Mouse (Mus musculus): Measurements from ENCODE around the gene Carmil2. TPM values are rescaled to one million over a fixed set of nuclear protein-coding genes. Genes with fewer than 3 reads are reported as not detected.

The Carmil2 gene
- polyA plus RNA-seq, 1 experiment from 2014 or later: 1.4 TPM

DNA sequence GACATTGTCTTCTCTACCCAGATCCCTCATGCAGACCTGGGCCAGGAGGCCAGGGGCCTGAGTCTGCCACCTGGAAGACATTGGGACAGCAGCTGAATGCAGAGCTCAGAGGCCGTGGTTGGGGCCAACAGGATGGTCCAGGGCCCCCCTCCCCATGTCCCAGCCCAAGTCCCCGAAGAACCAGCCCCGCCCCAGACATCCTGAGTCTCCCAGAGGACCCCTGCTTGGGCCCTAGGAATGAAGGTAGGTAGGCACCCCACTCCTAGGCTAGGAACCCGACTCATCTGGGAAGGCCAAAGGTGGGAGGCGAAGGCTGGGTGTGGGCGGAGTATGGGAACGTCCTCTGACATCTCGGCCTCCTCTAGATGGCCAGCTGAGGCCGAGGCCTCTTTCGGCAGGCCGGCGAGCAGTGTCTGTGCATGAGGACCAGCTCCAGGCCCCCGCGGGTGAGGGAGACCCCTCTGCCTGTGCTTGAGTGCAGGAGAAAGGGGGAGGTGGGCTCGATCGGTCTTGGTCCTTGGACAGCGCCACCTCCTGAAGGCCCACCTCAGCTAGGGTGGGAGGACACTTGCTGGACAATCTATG, 11.2 kb downstream of the Carmil2 start:
- 91% methylated on average over 17 of the region's 17 CpGs for WGBS
- H3K4me3 ChIP-seq: no peak overlapping the region
- no peak for ATAC-seq (ENCODE audit: borderline replicate concordance, extremely low read depth, low FRiP score, low TSS enrichment)
- no peak overlapping the region for H3K9ac ChIP-seq
- no peak overlapping the region for H3K27ac ChIP-seq
- peaks cover 8% of the 10 kb centered on the region; the same call in 1 of the 2 replicates for H3K36me3 ChIP-seq
- no peaks in the 10 kb centered on the region; the same call in 1 of the 2 replicates for H3K27me3 ChIP-seq
- no peak overlapping the region for H3K4me2 ChIP-seq
- no peaks in the 10 kb centered on the region for H3K9me3 ChIP-seq
- peaks cover 31% of the 10 kb centered on the region for H3K4me1 ChIP-seq

- H3K4me1 ChIP-seq: peaks cover 27% of the 10 kb centered on the region
- 85% methylated on average over 5 of the region's 5 CpGs for WGBS
- H3K9me3 ChIP-seq: no peaks in the 10 kb centered on the region
- no peak overlapping the region for H3K4me3 ChIP-seq
- no peak overlapping the region for H3K9ac ChIP-seq
- H3K4me2 ChIP-seq: no peak overlapping the region
- H3K27me3 ChIP-seq: no peaks in the 10 kb centered on the region; the same call in 1 of the 2 replicates
- H3K36me3 ChIP-seq: peaks cover 13% of the 10 kb centered on the region
- no peak for ATAC-seq (ENCODE audit: borderline replicate concordance, extremely low read depth, low FRiP score, low TSS enrichment)
- H3K27ac ChIP-seq: no peak overlapping the region
These were observed 12.7 kb downstream of the Carmil2 start for GRCm38 (mm10) chr8:105698734-105699133.

DNA sequence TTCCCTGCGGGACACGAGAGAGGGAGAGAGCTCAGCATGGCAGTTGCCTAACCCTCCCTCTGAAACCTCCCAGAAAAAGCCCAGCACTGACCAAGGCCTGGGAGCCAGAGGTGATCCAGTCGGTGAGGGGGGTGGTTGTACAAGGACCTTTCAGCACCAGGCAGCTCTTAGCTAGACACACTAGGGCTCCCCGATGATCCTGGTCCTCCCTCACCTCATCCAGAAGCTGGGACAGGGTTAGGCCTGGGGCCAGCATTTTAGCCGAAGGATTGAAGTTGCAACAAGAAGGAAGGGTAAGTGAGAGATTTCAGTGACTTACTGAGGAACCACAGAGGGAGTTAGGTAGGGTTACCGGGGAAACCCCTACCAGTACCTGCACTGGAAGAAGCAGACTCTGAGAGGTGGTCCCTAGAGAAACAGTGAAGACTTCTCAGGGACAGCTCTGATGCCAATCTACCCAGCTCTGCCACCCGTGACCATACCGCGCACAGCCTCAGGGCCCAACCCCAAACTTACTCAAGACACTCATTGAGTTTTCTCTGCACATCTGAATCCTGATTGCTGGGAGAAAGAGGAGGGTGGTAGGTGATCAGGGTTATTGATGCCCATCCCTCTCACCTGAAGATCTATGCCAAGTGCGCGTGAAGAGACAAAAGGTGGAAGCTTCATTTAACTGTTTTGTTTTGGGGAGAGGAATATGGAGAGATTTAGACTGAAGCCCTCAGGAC, 13.6 kb downstream of the Carmil2 start:
- H3K27ac ChIP-seq: peak overlapping the region; percentile 96; the same call in 1 of the 2 replicates
- H3K9me3 ChIP-seq: no peaks in the 10 kb centered on the region
- no peak for ATAC-seq (ENCODE audit: borderline replicate concordance, extremely low read depth, low FRiP score, low TSS enrichment)
- peaks cover 15% of the 10 kb centered on the region for H3K36me3 ChIP-seq
- peak overlapping the region; percentile 63 for H3K9ac ChIP-seq
- 86% methylated on average over 11 of the region's 11 CpGs for WGBS
- H3K4me3 ChIP-seq: peak overlapping the region; percentile 83
- H3K27me3 ChIP-seq: no peaks in the 10 kb centered on the region; the same call in 1 of the 2 replicates
- peak overlapping the region; percentile 84 for H3K4me2 ChIP-seq
- H3K4me1 ChIP-seq: peaks cover 18% of the 10 kb centered on the region

DNA sequence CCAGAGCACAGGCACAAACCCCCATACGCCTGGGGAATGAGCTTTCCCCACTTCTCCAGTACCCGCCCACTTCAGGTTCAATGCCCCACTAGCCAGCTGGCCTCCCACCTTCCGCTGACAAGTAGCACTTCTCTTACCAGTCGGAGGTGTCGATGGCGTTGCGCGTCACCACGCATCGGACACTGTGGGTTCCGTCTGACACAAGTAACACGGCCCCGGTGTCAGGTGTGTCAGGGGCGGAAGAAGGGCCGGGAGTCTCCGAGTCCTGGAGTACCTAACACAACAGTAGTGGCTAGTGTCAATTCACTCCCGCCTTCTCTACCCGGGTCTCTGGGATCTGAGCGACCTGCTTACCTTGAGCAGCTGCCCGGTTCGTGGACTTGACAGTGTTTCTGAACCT, 14.5 kb downstream of the Carmil2 start:
- Histone ChIP-seq H3K4me1 (peaks cover 17% of the 10 kb centered on the region), H3K27me3 (no peaks in the 10 kb centered on the region), H3K36me3 (peaks cover 15% of the 10 kb centered on the region), H3K4me3 (peak overlapping the region; percentile 83), H3K4me2 (peak overlapping the region; percentile 84), H3K27ac (peak overlapping the region; percentile 96), H3K9ac (peak overlapping the region; percentile 63), H3K9me3 (no peaks in the 10 kb centered on the region)
- ATAC-seq (ENCODE audit: borderline replicate concordance, extremely low read depth, low FRiP score, low TSS enrichment): peak; percentile 46
- WGBS: under 1% methylated on average over 21 of the region's 21 CpGs

DNA sequence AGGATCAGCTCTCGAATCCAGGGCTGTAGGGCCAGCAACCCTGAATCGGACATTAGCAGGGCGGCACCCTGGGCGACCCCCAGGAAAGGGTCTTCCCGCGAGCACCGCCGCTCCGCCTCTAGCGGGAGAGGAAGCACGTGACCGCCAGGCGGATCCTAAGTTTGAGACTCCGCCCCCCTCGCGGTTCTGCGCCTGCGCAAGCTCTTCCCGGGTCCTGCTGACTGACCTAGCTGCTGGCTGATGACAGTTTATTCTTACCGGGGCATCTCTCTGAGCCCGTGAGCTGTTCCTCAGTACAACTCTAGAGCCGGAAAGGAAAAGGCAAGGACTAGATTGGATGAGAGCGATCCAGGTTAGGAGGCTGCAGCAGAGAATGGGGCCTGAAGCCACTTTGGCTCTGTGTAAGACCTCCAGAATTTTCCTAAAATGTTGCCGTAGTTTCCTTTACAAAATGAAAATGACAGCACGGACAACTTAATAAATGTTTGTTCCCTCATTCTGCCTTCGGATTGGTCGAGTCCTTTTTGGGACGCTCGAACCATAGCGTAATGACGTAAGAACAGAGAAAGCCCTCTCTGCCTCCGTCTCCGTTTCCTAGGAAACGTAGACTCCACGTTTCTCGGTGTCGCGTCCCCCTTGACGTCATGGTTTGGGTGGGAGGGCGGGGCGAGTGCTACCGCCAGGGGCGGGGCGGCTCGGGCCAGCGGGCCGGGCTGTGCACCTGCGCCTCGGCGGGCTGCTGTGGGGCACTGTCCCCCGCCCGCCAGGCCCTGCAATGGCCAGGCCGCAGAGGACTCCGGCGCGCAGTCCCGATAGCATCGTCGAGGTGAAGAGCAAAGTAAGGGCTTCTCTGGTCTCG, 15.1 kb downstream of the Carmil2 start, which contains the start of the genes Acd and Pard6a:
Gene Acd (minus strand): TSS at position 137 of the 859 bp plus-strand sequence.
Gene Pard6a (plus strand): TSS at position 183 of the 859 bp plus-strand sequence.
- Histone ChIP-seq H3K4me1 (peaks cover 18% of the 10 kb centered on the region), H3K27ac (peak within 1 kb of the TSS; percentile 96), H3K9ac (peak within 1 kb of the TSS; percentile 63), H3K9me3 (no peaks in the 10 kb centered on the region), H3K4me3 (peak within 1 kb of the TSS; percentile 83), H3K4me2 (peak within 1 kb of the TSS; percentile 84), H3K27me3 (no peaks in the 10 kb centered on the region), H3K36me3 (peaks cover 15% of the 10 kb centered on the region)
- ATAC-seq (ENCODE audit: borderline replicate concordance, extremely low read depth, low FRiP score, low TSS enrichment): peak; percentile 75
- under 1% methylated on average over 60 of the region's 60 CpGs for WGBS

DNA sequence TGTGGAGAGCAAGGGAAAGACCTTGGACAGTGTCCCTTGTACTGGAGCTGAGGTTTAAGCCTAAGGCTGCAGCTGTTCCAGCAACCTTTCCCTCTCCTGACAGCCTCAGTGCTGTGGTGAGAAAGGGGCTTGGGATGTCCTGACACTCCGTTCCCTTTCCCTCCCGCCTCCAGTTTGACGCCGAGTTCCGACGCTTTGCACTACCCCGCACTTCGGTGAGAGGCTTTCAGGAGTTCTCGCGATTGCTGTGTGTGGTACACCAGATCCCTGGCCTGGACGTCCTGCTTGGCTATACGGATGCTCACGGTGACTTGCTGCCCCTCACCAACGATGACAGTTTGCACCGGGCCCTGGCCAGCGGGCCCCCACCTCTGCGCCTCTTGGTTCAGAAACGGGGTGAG, 15.9 kb downstream of the Carmil2 start:
- Histone ChIP-seq H3K27me3 (no peaks in the 10 kb centered on the region), H3K4me1 (peaks cover 26% of the 10 kb centered on the region), H3K9me3 (no peaks in the 10 kb centered on the region), H3K9ac (peak overlapping the region; percentile 40), H3K36me3 (peaks cover 15% of the 10 kb centered on the region), H3K4me2 (peak overlapping the region; percentile 84), H3K4me3 (peak overlapping the region; percentile 83), H3K27ac (peak overlapping the region; percentile 68; the same call in 1 of the 2 replicates)
- WGBS: 42% methylated on average over 18 of the region's 18 CpGs
- no peak for ATAC-seq (ENCODE audit: borderline replicate concordance, extremely low read depth, low FRiP score, low TSS enrichment)

GRCm38 (mm10) chr8:105702731-105703415, 16.8 kb downstream of the Carmil2 start:
- ATAC-seq (ENCODE audit: borderline replicate concordance, extremely low read depth, low FRiP score, low TSS enrichment): no peak

GRCm38 (mm10) chr8:105704146-105704812, 18.2 kb downstream of the Carmil2 start:
- Histone ChIP-seq H3K9ac (no peak overlapping the region), H3K9me3 (no peaks in the 10 kb centered on the region), H3K4me1 (peaks cover 32% of the 10 kb centered on the region), H3K27ac (no peak overlapping the region), H3K4me2 (no peak overlapping the region), H3K4me3 (no peak overlapping the region), H3K36me3 (peaks cover 7% of the 10 kb centered on the region; the same call in 1 of the 2 replicates), H3K27me3 (no peaks in the 10 kb centered on the region)
- 92% methylated on average over 34 of the region's 34 CpGs for WGBS
- ATAC-seq (ENCODE audit: borderline replicate concordance, extremely low read depth, low FRiP score, low TSS enrichment): no peak

More at GRCm38 (mm10) chr8:105702731-105703415, 16.8 kb downstream of the Carmil2 start:
- Histone ChIP-seq H3K27me3 (no peaks in the 10 kb centered on the region), H3K4me2 (no peak overlapping the region), H3K4me3 (no peak overlapping the region), H3K27ac (no peak overlapping the region), H3K4me1 (peaks cover 32% of the 10 kb centered on the region), H3K9me3 (no peaks in the 10 kb centered on the region), H3K36me3 (peaks cover 15% of the 10 kb centered on the region), H3K9ac (no peak overlapping the region)
- 88% methylated on average over 24 of the region's 24 CpGs for WGBS

GRCm38 (mm10) chr8:105704955-105705354, 18.9 kb downstream of the Carmil2 start:
- ATAC-seq (ENCODE audit: borderline replicate concordance, extremely low read depth, low FRiP score, low TSS enrichment): no peak
- no peak overlapping the region for H3K9ac ChIP-seq
- peaks cover 26% of the 10 kb centered on the region for H3K4me1 ChIP-seq

GRCm38 (mm10) chr8:105706426-105706825, 20.4 kb downstream of the Carmil2 start:
- no peak overlapping the region for H3K27ac ChIP-seq
- no peaks in the 10 kb centered on the region for H3K27me3 ChIP-seq
- peak overlapping the region; percentile 99 for H3K4me2 ChIP-seq
- H3K36me3 ChIP-seq: peaks cover 7% of the 10 kb centered on the region; the same call in 1 of the 2 replicates
- ATAC-seq (ENCODE audit: borderline replicate concordance, extremely low read depth, low FRiP score, low TSS enrichment): no peak
- peak overlapping the region; percentile 93 for H3K4me3 ChIP-seq
- H3K9me3 ChIP-seq: no peaks in the 10 kb centered on the region
- peaks cover 23% of the 10 kb centered on the region for H3K4me1 ChIP-seq
- 72% methylated on average over 12 of the region's 12 CpGs for WGBS
- no peak overlapping the region; the same call in 1 of the 2 replicates for H3K9ac ChIP-seq

More at GRCm38 (mm10) chr8:105704955-105705354, 18.9 kb downstream of the Carmil2 start:
- H3K27me3 ChIP-seq: no peaks in the 10 kb centered on the region
- no peaks in the 10 kb centered on the region for H3K9me3 ChIP-seq
- no peak overlapping the region for H3K4me2 ChIP-seq
- WGBS: 89% methylated on average over 6 of the region's 6 CpGs
- H3K4me3 ChIP-seq: no peak overlapping the region
- peaks cover 7% of the 10 kb centered on the region; the same call in 1 of the 2 replicates for H3K36me3 ChIP-seq
- H3K27ac ChIP-seq: no peak overlapping the region
